Mouse (Mus musculus): ENCODE measurements at regions not wholly inside any gene's neighbourhood (a gene's known extent, or its start where the extent isn't known, plus 50 kb on each side); places are given as distances from the start of the nearest gene placed in this dataset.

GRCm38 (mm10) chr16:93246825-93247224 lies 357.0 kb downstream of the Setd4 start:
- peak; percentile 6 for DNase-seq

GRCm38 (mm10) chr16:93245738-93246137 lies 358.1 kb downstream of the Setd4 start:
- no peak for DNase-seq

DNA sequence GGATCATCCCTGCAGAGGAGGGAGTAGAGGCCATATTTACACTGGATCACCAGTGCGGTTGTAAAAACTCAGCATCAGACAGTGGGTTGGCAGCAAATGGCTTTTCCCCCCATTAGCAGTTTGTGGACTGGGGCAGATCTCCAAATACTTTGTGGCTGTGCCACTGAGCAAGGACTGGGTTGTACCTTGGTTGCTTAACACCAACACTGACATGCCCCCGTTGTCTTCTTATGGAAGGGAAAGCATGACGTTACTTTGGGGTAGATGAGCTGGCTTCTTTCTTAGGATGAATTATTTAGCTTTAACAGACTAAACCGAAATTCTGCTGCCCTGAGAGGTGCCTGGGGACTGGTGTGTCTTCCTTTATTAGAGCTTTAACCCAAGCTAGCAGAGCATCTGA lies 365.0 kb downstream of the Setd4 start:
- no peak for DNase-seq

DNA sequence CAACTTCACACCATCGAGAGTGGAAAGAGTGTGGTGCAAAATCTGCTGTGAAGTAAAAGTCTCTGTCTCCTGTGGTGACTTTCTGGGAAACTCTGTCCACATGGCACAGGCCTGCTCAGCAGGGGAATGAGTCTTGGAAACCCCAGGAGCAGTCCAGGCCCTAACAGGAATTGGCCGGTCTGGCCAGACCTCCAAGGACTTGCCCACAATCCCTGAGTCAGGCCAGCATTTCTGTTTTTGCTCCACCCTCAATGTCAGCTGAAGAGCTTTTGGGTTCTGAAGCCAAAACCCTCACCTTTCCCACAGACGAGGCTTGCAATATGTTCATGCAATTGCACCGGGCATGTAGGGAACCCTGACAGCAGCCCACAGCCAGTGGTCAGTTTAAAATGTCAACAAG lies 365.5 kb downstream of the Setd4 start:
- no peak for DNase-seq

DNA sequence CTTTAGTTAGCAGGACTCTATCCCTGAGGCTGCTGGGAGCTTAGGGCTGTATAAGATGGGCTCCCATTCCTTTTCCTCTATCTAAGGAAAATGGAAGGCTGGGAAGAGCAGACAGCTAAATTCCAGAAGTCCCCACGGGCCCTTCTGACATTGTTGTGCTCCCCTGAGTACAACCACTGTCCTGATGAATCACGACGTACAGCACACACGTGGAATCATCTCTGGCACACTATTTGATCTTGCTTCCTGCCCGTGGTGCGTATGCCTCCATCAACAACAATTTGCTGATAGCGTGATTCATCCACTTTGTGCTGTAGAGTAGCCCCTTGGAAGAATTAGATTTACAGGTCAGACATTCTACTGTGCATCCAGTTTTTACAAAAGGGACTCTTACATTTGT lies 378.2 kb downstream of the Setd4 start:
- DNase-seq = no peak

DNA sequence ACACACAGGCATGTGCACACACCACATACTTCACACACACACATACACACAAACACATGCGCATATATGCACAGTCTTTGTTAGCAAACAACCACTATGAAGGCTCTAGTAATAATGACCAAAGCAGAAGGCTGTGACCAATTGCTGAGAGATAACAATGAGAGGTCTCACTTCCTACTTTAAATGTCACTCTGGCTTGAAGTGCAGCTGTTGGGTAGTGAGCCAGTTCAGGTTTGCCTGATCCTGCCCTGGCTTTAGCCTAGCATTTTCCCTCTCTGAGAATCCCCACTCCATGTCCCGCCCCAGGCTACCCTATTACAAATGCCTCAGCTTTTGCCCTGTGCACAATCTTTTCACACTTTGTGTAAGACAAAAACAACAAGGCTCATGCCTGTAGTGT lies 378.7 kb downstream of the Setd4 start:
- DNase-seq = no peak

DNA sequence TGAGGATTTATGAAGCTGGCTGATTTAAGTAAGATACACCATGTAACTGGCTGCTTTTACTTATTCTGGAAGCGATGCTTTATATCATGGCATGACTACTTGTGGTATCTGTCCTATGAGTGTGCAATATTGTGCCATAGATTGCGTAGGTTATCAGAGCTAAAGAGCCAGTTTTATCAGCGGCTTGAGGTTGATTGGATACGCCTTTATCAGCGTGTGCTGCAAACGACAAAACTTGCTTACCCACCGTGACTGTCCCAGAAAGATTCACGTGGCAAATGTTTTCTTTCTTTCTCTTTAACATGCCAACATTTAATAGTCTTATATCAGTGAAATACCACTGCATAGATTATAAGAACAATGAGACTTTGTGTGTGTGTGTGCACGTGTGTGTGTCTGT lies 384.1 kb downstream of the Setd4 start:
- no peak for DNase-seq

DNA sequence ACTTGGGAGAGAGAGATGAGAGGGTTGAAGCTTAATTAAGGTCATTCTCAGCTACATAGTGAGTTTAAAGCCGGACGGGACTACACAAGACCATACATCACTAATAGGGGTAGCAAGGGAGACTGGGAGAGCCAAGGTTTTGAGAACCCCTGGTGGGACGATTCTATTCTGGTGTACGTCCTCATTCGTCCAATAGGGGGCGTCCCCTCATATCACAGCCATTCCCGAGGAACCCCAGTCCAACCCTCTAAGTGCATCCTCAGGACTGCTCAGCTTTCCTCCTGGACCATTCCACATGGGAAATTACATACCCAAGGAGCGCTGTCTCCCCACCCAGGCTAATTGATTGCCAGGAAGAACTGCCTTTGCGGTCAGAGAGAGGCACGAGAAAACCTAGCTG lies 385.5 kb downstream of the Setd4 start:
- DNase-seq = no peak

DNA sequence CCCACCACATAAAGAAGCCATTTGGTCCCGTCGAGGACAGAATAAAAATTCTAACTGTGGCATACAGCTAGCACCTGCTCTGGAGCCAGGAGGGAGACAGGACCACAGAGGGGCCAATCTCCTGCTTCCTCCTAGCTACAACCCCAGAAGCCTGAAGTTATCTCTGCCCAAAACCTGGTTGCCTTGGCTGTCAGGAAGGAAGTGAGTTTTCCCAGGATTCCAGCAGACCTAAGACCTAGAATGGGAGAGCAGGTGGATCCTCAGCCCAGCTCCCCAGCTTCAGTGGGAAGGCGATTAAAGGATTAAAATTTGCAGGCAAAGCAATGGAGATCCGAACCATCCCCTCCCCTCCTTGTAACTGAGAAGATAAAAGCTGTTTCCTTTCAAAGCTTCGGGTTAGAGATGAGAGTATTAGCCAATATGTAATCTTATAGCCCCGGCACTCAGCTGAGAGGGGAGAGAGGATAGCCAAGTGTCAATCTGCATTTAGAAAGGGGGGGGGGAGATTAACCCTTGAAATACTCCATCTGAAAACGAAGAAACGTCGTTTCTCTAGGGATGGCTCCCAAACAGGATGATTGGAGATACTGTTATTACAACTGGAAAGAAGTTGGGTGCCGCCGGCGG lies 386.1 kb downstream of the Setd4 start:
- DNase-seq = no peak

- no peak for DNase-seq
These were observed 388.2 kb downstream of the Setd4 start for GRCm38 (mm10) chr16:93215630-93216029.

DNA sequence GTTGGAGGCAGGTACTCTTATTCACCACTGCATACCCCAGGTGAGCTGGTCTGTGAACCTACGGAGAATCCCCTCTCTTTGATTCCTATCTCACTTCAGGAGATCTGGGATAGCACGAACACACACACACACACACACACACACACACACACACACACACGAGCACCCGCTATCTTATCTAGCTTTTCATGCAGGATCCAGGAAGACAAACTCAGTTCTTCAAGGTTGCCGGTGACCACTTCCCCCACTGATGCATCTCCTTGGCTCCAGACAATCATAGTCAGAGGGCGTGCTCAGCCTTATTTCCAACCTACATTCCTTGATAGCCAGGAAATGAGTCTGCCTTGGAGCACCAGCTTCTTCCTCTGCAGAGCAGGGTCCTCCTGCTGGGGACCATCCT lies 387.7 kb upstream of the Runx1 start:
- no peak for DNase-seq

DNA sequence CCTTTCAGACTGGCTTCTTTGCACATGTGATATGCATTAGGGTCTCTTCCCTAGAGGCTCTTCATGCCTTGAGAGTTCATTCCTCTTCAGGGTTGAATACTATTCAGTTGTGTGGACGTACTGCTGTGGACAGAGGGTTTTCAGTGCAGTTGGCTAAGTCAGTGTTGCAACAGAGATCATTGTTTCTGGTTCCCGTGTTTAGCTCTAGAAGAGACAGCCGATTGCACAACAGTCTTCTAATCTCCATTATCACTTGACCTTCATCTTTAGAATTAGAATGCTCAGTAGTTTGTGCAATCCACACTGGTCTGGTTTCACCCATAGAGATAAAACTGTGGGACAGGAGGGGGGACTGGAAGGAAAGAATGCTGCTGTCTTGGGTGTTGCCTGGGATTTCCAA lies 381.7 kb upstream of the Runx1 start:
- no peak for DNase-seq

GRCm38 (mm10) chr16:93207217-93207616 lies 381.3 kb upstream of the Runx1 start:
- DNase-seq = no peak

DNA sequence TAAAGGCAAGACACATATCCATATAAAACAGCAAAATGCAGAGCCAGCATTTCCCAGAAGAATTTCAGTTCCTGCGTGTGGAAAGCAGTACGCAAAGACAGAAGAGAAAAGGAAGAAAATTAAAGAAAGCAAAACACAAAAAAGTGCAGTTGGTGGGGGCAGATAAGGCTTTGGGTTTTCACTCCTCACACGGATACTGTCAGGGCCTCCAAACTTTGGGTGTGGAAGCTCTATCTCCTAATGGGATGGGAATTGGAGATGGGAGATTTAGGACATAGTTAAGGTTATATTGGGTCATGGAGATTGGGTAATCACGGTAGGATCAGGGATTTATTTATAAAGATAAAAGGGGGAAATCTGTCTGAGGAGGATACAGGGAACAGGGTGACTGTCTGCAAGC lies 380.4 kb upstream of the Runx1 start:
- DNase-seq = no peak

DNA sequence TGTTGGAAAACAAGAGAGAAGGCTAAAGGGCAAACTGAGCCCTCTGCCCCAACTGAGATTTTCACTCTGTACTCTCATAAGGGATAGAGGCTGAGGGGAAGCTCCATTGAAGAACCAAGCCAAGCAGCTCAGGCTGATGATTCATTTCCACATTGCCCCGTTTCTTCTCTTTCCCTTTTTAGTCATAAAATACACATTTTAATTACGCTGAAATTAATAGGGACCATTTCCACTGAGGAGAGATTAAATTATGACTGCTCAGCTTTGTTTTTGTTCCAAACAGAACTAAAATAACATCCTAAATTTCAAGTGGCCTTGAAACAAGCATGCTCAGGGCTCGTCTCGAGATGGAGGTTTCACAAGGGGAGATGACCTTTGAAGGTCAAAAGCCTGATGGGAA lies 378.7 kb upstream of the Runx1 start:
- DNase-seq = no peak

- DNase-seq = no peak
These were observed 376.6 kb upstream of the Runx1 start for GRCm38 (mm10) chr16:93202591-93202990.

DNA sequence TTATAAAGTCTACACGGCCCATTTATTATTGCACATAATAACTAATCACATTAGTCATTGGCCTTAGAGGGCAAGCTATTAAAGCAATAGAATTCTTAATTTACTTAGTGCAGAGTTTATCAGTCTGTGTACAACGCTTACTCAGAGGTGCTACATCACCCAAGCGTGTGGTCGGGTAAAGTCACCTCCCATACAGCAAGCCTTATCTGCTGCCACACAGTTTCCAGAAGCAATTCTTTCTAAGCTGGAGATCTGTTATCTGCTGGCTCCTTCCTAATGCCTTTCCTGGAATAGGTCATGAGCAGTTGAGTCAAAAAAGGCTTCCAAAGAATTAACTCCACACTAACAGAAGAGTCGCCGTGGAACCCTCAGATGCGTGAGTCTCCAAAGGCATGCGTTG lies 371.4 kb upstream of the Runx1 start:
- no peak for DNase-seq

DNA sequence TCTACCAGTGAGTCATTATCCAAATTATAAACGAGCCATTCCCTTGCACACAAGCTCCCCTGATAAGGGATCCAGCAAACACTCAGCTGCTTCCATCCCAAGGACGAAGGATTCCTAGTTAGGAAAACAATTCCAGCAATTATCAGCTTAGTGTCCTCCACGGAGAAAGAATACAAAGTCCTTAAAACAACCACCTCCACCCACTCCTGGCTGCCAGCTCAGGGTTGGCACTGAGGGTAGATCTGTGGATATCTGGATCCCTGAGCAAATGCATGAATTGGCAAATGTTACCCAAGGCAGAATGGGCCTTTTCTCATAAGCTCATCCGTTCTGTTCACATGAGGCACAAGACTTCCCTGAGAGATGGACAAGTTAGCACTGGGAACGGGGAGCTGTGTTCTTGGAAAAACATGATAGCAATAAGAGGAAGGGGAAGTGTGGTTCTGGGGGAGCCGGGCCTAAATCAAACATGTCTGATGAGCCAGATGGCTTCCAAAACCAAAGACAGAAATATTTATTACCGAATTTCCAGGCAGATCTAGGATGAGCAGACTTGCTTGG lies 368.1 kb upstream of the Runx1 start:
- no peak for DNase-seq

- no peak for DNase-seq
These were observed 367.3 kb upstream of the Runx1 start for GRCm38 (mm10) chr16:93193263-93193662.

DNA sequence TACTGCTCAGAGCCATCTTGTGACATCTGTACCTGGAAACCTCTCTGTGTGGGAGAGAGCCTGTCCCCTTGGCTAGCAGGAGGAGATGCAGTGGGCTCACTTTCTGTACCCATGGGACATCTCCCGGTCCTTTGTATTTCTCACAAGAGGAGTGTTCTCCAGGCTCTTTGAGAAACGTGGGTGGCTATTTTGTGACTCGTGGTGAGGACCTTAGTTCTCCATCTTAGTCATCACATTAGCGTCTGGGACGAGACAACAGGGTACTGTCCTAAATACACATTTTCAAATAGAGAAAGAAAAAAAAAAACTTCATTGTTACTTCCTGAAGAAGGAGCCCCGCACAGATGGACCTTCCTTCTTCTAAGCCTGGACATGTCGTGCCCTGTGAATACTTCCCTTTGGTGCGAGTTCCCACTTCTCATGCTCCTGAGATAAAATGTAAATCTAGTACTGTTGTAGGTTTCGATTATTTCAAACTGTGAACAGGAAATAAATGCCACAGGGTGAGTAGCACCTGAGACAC lies 366.8 kb upstream of the Runx1 start:
- DNase-seq = no peak

DNA sequence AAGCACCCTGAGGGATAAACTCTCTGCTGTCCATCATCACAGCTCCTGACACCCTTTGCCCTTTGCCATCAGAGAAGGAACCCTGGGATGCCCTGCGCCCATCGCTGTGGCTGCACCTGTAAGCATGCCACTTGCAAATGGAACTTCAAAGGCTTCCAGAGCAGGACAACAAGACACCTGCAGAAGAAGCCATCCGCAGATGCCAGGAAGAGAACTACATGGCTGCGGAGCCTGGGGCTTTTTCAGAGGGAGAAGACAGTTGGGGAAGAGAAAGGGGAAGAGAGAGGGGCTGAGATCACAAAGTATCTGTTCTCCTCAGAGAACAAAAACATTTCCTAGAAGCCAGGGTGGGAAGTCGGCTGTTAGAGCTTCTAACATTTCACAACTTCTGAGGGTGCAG lies 365.2 kb upstream of the Runx1 start:
- no peak for DNase-seq

DNA sequence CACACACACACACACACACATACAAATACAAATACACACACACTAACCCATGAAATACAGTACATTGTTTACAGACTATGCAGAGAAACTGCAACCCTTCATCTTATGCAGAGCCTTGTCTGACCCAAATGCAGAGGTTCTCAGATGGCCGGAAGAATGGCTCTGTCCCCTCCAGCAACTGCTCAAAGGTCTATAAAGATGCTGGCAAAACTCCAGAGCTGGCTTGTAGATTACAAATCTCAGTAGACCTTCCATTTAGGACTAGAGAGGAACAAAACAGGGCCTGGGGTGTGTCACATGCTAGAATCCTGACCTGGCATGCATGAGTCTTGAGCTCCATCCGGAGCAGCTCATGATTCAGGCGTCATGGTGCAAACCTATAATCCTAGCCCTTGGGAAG lies 364.4 kb upstream of the Runx1 start:
- DNase-seq = no peak

GRCm38 (mm10) chr16:93189875-93190274 lies 363.9 kb upstream of the Runx1 start:
- no peak for DNase-seq

GRCm38 (mm10) chr16:93189412-93189811 lies 363.5 kb upstream of the Runx1 start:
- peak; percentile 9 for DNase-seq

DNA sequence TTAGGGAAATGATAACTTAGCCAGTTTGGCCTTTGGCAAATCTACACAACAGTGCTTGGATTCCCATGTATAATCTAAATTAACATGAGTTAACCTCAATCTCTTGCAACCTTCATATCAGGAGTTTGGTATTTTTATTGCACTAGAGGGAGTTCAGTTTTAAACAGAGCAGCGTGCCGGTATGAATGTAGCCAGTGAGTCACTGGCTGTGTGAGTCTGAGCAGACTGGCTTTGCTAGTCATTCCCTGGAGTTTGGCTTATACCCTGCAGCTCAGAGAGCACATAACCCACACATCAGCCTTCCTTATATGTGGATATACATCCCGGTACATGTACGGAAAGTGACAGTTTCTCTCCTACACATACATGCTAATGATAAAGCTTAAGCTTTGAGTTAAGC lies 360.6 kb upstream of the Runx1 start:
- no peak for DNase-seq

Data from lung, postnatal 14 days (tissue).